Mouse (Mus musculus) limb, embryonic 12.5 days (tissue): Measurements from ENCODE around the gene Rasa1. TPM values are rescaled to one million over a fixed set of nuclear protein-coding genes. Genes with fewer than 3 reads are reported as not detected.
A peak's percentile ranks its signal among the peaks of the same experiment; 100 is the strongest.

Experiments used
- ATAC-seq: fragments of 200-750 bp; cut with Nextera tagmentation; 2 replicates; pipeline ENCODE4 v1.8.0; 2017; ENCODE audit warnings: low read depth, moderate TSS enrichment; ENCODE audit not compliant: insufficient number of reproducible peaks, insufficient read depth, low FRiP score, low TSS enrichment
- H3K27ac ChIP-seq: fragments of 300-500 bp; sonication (generic); 2 replicates; pipeline ENCODE4 v1.5.1; 2016; ENCODE audit warnings: mild to moderate bottlenecking, moderate library complexity
- H3K27me3 ChIP-seq: fragments of 300-500 bp; sonication (generic); 2 replicates; pipeline ENCODE4 v1.6.1; 2016; ENCODE audit warnings: mild to moderate bottlenecking, moderate library complexity
- H3K36me3 ChIP-seq: fragments of 300-500 bp; sonication (generic); 2 replicates; pipeline ENCODE4 v1.6.1; 2016; ENCODE audit warnings: mild to moderate bottlenecking, moderate library complexity
- H3K4me1 ChIP-seq: fragments of 300-500 bp; sonication (generic); replicated peaks from 2 replicates; pipeline ENCODE4 v1.6.1; 2016
- H3K4me2 ChIP-seq: fragments of 300-500 bp; sonication (generic); 2 replicates; pipeline ENCODE4 v1.6.1; 2016; ENCODE audit warnings: mild to moderate bottlenecking, moderate library complexity
- H3K4me3 ChIP-seq: fragments of 300-500 bp; sonication (generic); replicated peaks from 2 replicates; pipeline ENCODE4 v1.5.1; 2016; ENCODE audit warnings: mild to moderate bottlenecking
- H3K9ac ChIP-seq: fragments of 300-500 bp; sonication (generic); replicated peaks from 2 replicates; pipeline ENCODE4 v1.6.1; 2016; ENCODE audit warnings: mild to moderate bottlenecking, moderate library complexity
- H3K9me3 ChIP-seq: fragments of 300-500 bp; sonication (generic); 2 replicates; pipeline ENCODE4 v1.6.1; 2016; ENCODE audit warnings: mild to moderate bottlenecking, moderate library complexity
- WGBS: fragments of 180-500 bp; shearing (Covaris S2); methylation state at CpG from one replicate; pipeline ENCODE4 v1.1.7; 2016; 5-methylcytosine and 5-hydroxymethylcytosine counted together
- polyA plus RNA-seq: library from polyadenylated mRNA; unstranded; fragments of >200 nt; fragmentation: Nextera tagmentation; extraction: Ambion mirVana; gene quantifications from 2 replicates; pipeline ENCODE4 v1.2.1, GENCODE M21; 2016

Rasa1 gene
- polyA plus RNA-seq = 54.6 and 61.3 TPM in 2 replicates

- H3K9ac ChIP-seq = peak within 1 kb of the TSS; percentile 95
- H3K36me3 ChIP-seq = no peaks in the 10 kb centered on the region
Observed at GRCm38 (mm10) chr13:85288843-85289713, at the start of gene Rasa1. Rasa1 (minus strand) TSS chr13:85289130.

GRCm38 (mm10) chr13:85311547-85311946 lies 22.6 kb upstream of the Rasa1 start:
- whole genome bisulfite sequencing = 73% methylated on average over 2 of the region's 2 CpGs
- H3K36me3 ChIP-seq = no peaks in the 10 kb centered on the region
- H3K27me3 ChIP-seq = no peaks in the 10 kb centered on the region
- ATAC-seq = no peak
- no peaks in the 10 kb centered on the region for H3K9me3 ChIP-seq
- no peak overlapping the region for H3K9ac ChIP-seq
- no peaks in the 10 kb centered on the region for H3K4me1 ChIP-seq
- H3K4me2 ChIP-seq = no peak overlapping the region
- no peak overlapping the region for H3K4me3 ChIP-seq
- no peak overlapping the region for H3K27ac ChIP-seq

More at GRCm38 (mm10) chr13:85288843-85289713, at the start of gene Rasa1:
- Histone ChIP-seq H3K4me1 (peaks cover 3% of the 10 kb centered on the region), H3K9me3 (no peaks in the 10 kb centered on the region), H3K27me3 (no peaks in the 10 kb centered on the region), H3K4me2 (peak within 1 kb of the TSS; percentile 66), H3K4me3 (peak within 1 kb of the TSS; percentile 99), H3K27ac (peak within 1 kb of the TSS; percentile 100)
- WGBS = under 1% methylated on average over 82 of the region's 97 CpGs
- ATAC-seq = peak; percentile 99

GRCm38 (mm10) chr13:85310968-85311367 lies 22.0 kb upstream of the Rasa1 start:
- ATAC-seq = peak; percentile 37; the same call in 1 of the 2 replicates
- Histone ChIP-seq H3K27me3 (no peaks in the 10 kb centered on the region), H3K4me2 (no peak overlapping the region), H3K4me3 (no peak overlapping the region), H3K27ac (no peak overlapping the region), H3K4me1 (no peaks in the 10 kb centered on the region), H3K36me3 (no peaks in the 10 kb centered on the region), H3K9ac (no peak overlapping the region), H3K9me3 (no peaks in the 10 kb centered on the region)
- 10% methylated on average over 5 of the region's 5 CpGs for WGBS

- no peak overlapping the region for H3K9ac ChIP-seq
- WGBS = 68% methylated on average over 2 of the region's 2 CpGs
- no peak overlapping the region for H3K4me2 ChIP-seq
- no peak for ATAC-seq
- H3K27me3 ChIP-seq = no peaks in the 10 kb centered on the region
- H3K4me1 ChIP-seq = no peaks in the 10 kb centered on the region
- H3K36me3 ChIP-seq = no peaks in the 10 kb centered on the region
- no peak overlapping the region for H3K27ac ChIP-seq
- no peak overlapping the region for H3K4me3 ChIP-seq
- H3K9me3 ChIP-seq = no peaks in the 10 kb centered on the region
Observed at GRCm38 (mm10) chr13:85310483-85310882, 21.6 kb upstream of the Rasa1 start.

- Histone ChIP-seq H3K27me3 (no peaks in the 10 kb centered on the region), H3K27ac (no peak overlapping the region), H3K9me3 (no peaks in the 10 kb centered on the region), H3K36me3 (no peaks in the 10 kb centered on the region), H3K9ac (no peak overlapping the region), H3K4me1 (no peaks in the 10 kb centered on the region), H3K4me3 (no peak overlapping the region), H3K4me2 (no peak overlapping the region)
- no peak for ATAC-seq
Observed at GRCm38 (mm10) chr13:85306039-85306438, 17.1 kb upstream of the Rasa1 start.

GRCm38 (mm10) chr13:85290651-85291050 lies 1.7 kb upstream of the Rasa1 start:
- no peak for ATAC-seq
- Histone ChIP-seq H3K9ac (no peak overlapping the region), H3K4me3 (no peak overlapping the region), H3K4me1 (peaks cover 3% of the 10 kb centered on the region), H3K27me3 (no peaks in the 10 kb centered on the region), H3K9me3 (no peaks in the 10 kb centered on the region), H3K27ac (no peak overlapping the region), H3K36me3 (no peaks in the 10 kb centered on the region), H3K4me2 (no peak overlapping the region)
- WGBS = 78% methylated on average over 1 of the region's 1 CpGs

- Histone ChIP-seq H3K36me3 (no peaks in the 10 kb centered on the region), H3K4me3 (peak overlapping the region; percentile 99), H3K4me2 (peak overlapping the region; percentile 66), H3K27me3 (no peaks in the 10 kb centered on the region), H3K9ac (peak overlapping the region; percentile 95), H3K27ac (peak overlapping the region; percentile 100), H3K4me1 (peaks cover 3% of the 10 kb centered on the region), H3K9me3 (no peaks in the 10 kb centered on the region)
- WGBS = under 1% methylated on average over 35 of the region's 35 CpGs
- ATAC-seq = no peak; the same call in 1 of the 2 replicates
Observed at GRCm38 (mm10) chr13:85288574-85288842, 422 bp downstream of the Rasa1 start.

GRCm38 (mm10) chr13:85287876-85288573 lies 905 bp downstream of the Rasa1 start:
- no peak for ATAC-seq
- peak overlapping the region; percentile 100 for H3K27ac ChIP-seq
- peak overlapping the region; percentile 95 for H3K9ac ChIP-seq
- peaks cover 3% of the 10 kb centered on the region for H3K4me1 ChIP-seq
- H3K27me3 ChIP-seq = no peaks in the 10 kb centered on the region
- no peaks in the 10 kb centered on the region for H3K36me3 ChIP-seq
- peak overlapping the region; percentile 99 for H3K4me3 ChIP-seq
- H3K9me3 ChIP-seq = no peaks in the 10 kb centered on the region
- WGBS = under 1% methylated on average over 25 of the region's 25 CpGs
- peak overlapping the region; percentile 66 for H3K4me2 ChIP-seq

- Histone ChIP-seq H3K9ac (no peak overlapping the region), H3K4me2 (no peak overlapping the region), H3K9me3 (no peaks in the 10 kb centered on the region), H3K27me3 (no peaks in the 10 kb centered on the region), H3K4me3 (no peak overlapping the region), H3K36me3 (no peaks in the 10 kb centered on the region), H3K27ac (no peak overlapping the region), H3K4me1 (peaks cover 3% of the 10 kb centered on the region)
- ATAC-seq = no peak
Observed at GRCm38 (mm10) chr13:85282626-85283025, 6.3 kb downstream of the Rasa1 start.

GRCm38 (mm10) chr13:85278951-85279350 lies 10.0 kb downstream of the Rasa1 start:
- H3K36me3 ChIP-seq = no peaks in the 10 kb centered on the region
- ATAC-seq = no peak
- H3K27me3 ChIP-seq = no peaks in the 10 kb centered on the region
- no peak overlapping the region for H3K27ac ChIP-seq
- no peak overlapping the region for H3K9ac ChIP-seq
- no peaks in the 10 kb centered on the region for H3K4me1 ChIP-seq
- H3K9me3 ChIP-seq = no peaks in the 10 kb centered on the region
- H3K4me2 ChIP-seq = no peak overlapping the region
- H3K4me3 ChIP-seq = no peak overlapping the region

GRCm38 (mm10) chr13:85274572-85274971 lies 14.4 kb downstream of the Rasa1 start:
- Histone ChIP-seq H3K27me3 (no peaks in the 10 kb centered on the region), H3K9me3 (no peaks in the 10 kb centered on the region), H3K36me3 (no peaks in the 10 kb centered on the region), H3K4me1 (no peaks in the 10 kb centered on the region), H3K9ac (no peak overlapping the region), H3K4me3 (no peak overlapping the region), H3K27ac (no peak overlapping the region), H3K4me2 (no peak overlapping the region)
- WGBS = 100% methylated on average over 1 of the region's 1 CpGs
- no peak for ATAC-seq
